Mouse (Mus musculus) right cerebral cortex, postnatal 25 days (tissue): ENCODE data around the gene Lao1.
A peak's percentile ranks its signal among the peaks of the same experiment; 100 is the strongest.
"Not testable (repeated sequence)": the region's sequence is repeated elsewhere in the genome, so short reads cannot be mapped to it uniquely, and the experiment has no call there.

Experiments
- DNase-seq: peaks from one replicate; pipeline ENCODE4 v3.0.0; 2022

The Lao1 gene

GRCm38 (mm10) chr4:118961141-118961628 is at the start of gene Lao1:
Gene Lao1, plus strand, starts transcription at chr4:118961578.
- DNase-seq = peak; percentile 22

DNA sequence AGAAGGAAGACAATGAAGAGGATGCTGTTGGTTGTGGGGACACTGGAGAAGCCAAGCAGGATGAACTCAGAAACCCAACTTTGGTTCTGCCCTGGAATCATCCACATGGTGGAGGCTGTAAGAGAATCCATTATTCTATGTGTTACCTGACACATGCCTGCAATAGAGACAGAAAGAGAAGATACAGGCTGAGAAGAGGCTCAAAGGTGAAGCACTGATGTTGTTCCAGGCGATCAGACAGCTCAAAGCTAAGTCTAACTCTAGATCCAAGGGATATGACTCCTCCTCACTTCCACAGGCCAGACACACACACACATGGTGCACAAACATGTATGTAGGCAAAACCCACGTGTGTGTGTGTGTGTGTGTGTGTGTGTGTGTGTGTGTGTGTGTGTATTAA is 44.0 kb upstream of the Lao1 start, which contains the start of gene Olfr1329:
TSS of gene Olfr1329 (minus strand) at position 101 of the 400 bp plus-strand sequence.
- not testable (repeated sequence) for DNase-seq

DNA sequence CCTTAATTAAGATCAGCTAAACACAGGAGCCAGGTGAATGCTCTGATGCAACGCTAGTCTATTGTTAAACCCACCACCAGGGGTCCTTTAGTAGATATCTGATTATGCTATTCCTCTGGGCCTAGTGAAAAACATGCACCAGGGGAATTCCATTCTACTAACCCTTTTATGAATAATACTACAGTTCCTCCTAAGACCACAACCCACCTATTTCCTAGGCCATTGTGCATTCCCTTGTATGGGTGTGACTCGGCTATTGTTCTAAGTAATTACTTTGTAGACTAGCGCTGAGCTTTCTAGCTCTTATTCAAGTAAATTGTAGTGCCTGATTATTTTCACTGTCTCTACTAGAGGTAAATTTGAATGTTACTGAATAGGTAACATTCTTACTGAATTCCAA is 30.1 kb upstream of the Lao1 start:
- DNase-seq = not testable (repeated sequence)

- no peak for DNase-seq
Observed at GRCm38 (mm10) chr4:118938512-118938911, 22.9 kb upstream of the Lao1 start, which contains the start of gene Olfr1328. Gene Olfr1328, minus strand, starts transcription at chr4:118938612.

DNA sequence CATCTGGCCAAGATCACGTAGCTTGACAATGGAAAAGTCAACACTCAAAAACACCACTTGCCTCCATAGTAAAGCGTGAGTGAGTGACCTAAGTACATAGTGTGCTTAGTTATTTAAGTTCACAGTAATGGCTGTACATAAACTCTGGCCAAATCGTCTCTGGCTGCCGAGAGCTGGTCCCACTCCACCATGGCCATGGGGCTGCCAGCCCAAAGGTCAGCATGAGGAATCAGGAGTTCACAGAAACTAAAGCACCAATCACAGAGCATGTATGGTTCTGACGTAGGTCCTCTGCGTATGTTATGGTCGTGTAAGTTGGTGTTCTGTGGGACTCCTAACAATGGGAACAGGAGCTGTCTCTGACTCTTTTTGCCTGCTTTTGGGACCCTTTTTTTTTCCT is 2.6 kb upstream of the Lao1 start:
- DNase-seq = no peak

- DNase-seq = no peak
Observed at GRCm38 (mm10) chr4:118967711-118968110, 6.3 kb downstream of the Lao1 start.

DNA sequence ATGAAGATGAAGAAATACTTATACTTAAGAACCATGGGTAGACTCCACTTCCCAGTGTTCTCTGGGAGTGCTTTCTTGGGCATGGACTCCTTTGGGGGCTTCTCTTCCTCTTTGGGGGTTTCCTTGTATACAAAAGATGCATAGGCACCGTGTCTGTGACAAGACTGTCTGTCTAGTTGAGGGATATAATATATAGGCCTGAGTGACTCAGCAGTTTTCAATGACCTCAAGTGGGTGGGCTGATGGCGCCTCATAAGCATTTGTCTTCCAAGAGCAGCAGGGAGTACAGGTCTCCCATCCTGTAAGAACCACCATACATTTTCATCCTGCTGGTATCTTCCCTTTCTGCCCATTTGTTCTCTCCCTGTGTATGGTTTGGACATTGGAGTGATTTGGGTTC is 11.9 kb downstream of the Lao1 start:
- no peak for DNase-seq

GRCm38 (mm10) chr4:118985291-118985690 is 23.9 kb downstream of the Lao1 start:
- DNase-seq = no peak

GRCm38 (mm10) chr4:118988535-118988934 is 27.2 kb downstream of the Lao1 start:
- DNase-seq = peak; percentile 26

DNA sequence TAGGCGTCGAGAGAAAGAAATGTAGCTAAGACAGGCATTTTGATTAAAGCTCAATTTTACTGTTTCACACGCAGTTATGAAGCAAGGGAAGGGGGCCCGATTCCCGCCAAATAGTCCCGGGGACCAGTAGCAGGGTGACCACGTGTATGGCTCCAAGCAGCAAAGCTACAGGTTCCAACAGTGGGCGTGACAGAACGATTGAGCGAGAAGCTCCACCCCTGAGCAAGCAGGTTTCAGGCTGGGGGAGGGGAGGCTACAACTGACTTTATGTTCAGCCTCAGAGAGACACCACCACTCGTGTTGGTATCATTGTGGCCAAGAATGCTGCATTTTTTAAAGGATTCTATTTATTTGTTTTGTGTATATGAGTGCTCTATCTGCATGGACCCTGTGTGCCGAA is 28.0 kb downstream of the Lao1 start:
- DNase-seq = no peak

DNA sequence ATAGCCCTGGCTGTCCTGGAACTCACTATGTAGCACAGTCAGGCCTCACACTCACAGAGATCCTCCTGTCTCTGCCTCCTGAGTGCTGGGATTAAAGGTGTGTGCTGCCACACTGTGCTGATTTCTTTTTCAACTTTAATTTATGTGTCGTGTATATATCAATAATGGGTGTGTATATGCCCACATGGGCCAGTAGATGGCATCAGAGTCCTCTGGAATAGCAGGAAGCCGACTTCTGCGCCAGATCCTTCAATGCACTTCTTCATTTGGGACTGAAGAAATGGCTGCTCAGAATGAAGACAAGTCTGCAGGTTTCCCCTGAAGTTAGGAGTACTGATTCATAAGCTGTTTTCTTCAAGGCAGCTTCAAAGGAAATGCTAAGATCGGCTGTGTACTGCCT is 30.4 kb downstream of the Lao1 start:
- no peak for DNase-seq

- DNase-seq = no peak
Observed at GRCm38 (mm10) chr4:118997127-118997542, 35.8 kb downstream of the Lao1 start.

DNA sequence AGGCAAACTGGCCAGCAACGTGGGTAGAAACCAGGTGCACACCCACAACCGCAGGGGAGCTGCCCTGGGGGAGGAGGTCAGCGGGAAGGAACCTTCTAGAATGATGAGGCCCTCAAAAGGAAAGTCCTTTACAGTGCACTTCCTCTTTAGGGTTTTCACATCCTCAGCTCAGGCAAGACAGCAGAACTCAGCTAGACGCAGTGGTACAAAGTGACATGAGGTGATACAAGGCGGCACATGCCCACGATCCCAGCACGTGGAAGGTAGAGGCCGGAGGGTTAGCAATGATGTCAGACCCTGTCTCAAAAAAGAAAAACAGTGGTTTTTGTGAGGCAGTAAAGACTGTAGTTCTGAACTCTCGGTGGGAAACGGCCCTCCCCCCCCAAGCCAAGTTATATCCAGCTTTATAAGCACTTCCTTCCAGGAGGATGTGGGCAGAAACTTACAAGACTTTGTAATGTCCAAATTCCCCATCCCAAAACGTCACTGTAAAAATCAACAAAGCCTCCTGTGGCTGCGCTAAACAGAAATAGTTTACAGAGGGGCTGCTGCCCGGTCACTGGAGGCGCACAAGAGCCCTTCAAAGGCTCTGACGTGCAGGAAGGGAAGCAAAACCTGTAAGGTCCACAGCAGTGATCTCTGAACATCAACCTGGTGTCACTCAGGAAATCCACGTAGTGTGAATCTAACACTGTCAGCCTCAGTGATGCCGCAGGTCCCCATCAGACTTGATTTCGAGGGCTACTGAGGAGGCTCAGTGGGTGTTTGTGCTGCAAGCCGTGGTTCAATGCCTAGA is 38.5 kb downstream of the Lao1 start:
- DNase-seq = no peak

- DNase-seq = no peak
Observed at GRCm38 (mm10) chr4:119001696-119002095, 40.3 kb downstream of the Lao1 start.

- DNase-seq = no peak
Observed at GRCm38 (mm10) chr4:119002512-119002911, 41.1 kb downstream of the Lao1 start.

GRCm38 (mm10) chr4:119004178-119004577 is 42.8 kb downstream of the Lao1 start:
- DNase-seq = no peak

- DNase-seq = peak; percentile 83
Observed at GRCm38 (mm10) chr4:119004613-119005339, 43.4 kb downstream of the Lao1 start.

DNA sequence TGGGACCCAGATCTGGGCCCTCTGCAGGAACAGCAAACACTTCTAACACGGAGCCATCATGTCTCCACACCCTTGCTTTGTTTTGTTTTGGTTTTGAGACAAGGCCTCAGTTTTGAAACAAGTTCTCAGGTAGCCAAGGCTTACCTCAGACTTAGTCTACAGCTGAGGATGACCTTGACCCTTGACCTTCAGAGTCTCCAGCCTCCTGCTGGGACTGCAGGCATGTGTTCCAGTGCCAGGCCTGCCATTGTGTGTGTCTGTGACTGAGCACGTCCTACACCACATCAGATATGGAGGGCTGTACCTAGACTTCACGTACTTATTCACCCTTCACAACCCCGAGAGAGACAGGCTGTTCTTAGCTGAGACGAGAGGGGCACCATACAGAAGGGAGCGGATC is 46.2 kb downstream of the Lao1 start:
- DNase-seq = no peak

- DNase-seq = peak; percentile 23
Observed at GRCm38 (mm10) chr4:119008476-119008875, 47.1 kb downstream of the Lao1 start.

DNA sequence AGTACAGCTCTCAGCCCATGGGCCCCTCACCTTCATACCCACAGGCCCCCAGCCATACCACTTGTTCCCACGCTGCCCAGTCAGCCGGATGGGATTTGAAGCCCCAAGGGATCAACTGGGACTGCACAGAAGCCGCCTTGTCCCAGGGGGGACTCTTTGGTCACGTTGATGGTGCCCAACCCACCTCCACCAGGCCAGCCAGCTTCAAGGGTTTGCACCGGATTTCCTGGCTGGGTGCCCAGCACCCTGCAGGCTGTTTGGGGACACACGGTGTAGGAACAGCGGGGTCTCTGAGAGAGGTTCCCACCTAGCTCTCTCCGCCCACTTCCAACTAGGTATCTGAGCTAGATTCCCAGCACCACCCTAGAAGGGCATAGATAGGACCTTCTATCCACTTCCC is 48.4 kb downstream of the Lao1 start:
- no peak for DNase-seq

DNA sequence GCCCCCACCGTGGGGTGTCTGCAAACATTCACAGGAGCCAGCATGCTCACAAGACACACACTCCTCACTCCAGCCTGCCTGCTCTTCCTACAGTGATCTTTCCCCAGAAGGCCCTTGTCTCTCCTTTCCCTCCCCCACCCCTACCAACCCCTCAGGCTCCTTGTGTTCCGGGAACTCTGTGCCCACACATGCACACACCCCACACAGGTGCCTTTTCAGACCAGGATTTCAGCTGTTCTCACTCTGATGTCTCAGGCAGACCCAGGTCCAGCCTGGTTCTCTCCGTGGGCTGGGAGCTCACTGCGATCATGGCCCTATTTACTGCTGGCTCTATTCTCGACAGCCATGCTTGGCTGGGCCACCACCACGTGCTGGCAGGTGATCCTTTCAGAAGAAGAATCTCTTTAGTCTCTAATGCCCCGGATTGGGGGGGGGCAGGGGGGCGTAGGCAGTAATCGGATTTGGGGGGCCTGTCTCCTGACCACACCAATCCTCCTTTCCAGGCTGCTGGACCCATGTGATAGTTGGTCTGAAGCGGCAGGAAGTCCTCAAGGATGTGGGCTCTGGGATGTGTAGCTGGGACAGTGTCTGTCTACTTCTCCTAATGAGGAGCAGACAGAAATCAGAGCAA is 49.8 kb downstream of the Lao1 start:
- DNase-seq = no peak

DNA sequence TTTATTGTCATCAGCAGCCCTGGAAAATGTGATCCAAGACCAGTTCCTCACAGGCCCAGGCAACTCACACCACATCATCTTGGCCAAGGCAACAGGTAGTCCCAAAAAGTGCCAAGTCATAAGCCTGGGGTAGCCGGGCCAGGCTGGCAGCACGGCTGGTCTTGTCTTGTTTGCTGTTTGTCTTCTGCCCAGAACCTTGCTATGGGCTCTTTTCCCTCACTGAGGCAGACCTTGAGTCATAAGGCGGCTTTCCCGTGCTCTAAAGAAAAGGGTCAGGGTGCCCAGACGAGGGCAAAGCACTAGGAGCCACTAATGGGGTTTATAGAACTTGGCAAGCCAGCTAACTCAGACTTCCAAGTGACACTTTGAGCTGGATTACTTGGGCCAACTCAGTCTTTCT is 51.7 kb downstream of the Lao1 start:
- no peak for DNase-seq

DNA sequence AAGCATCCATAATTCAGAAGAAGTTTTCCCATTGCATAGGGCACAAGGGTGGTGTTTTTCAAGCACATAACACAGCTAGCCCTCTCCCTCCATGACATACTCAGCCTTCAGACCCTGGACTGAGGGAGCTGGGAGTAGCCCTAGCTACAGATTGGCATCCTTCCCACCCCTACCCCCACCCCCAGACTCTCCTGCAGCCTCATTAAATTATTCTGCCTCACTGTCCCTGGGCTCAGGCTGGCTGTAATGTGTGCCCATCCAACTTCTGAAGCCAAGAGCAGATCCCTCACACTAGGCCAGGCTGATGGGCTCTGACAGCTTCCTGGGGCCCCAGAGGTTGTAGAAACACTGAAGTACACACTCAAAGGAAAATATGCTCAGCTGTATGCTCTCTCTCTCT is 53.6 kb downstream of the Lao1 start:
- no peak for DNase-seq

DNA sequence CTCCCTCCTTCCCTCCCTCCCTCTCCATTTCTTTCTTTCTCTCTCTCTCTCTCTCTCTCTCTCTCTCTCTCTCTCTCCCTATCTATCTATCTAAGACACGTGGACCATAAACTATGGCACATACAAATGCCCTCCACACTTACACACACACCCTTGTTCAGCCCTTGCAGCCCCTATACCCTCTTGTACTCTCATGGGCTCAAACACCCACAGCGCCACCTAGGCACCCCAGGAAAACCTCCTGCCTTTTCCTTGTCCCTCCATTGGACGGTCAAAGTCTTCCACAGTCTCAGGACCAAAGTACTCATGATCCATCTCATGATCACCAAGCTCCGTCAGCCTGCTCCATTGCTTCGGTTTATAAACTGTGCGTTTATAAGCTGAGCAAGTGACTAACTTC is 54.2 kb downstream of the Lao1 start:
- DNase-seq = no peak
